ENCODE assay signal across 18 mouse cellular contexts in the genomic region with DNA sequence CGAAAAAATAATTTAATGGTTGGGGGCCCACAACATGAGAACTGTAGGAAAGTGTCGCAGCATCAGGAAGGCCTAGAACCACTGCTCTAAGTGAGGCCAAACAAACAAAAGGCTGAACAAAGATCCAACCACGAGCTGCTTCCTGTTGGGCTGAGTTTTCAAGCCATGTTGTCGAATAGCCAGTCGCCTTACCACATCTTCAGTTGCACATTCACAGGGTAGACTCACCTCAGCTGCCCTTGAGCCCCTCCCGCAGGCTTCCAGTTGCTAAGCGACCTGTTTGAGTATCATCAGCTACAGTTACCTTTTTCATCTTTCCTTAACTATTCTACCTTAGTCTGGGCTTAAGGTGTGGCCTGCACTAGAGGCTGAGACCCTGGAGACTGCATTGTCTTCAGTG. TPM values are rescaled to one million over a fixed set of nuclear protein-coding genes. Genes with fewer than 3 reads are reported as not detected.
"Had no signal": no experiment of that assay in that cellular context is flagged by ENCODE, and none has a peak within 500 bp of the region (broad histone marks: within the 10 kb centered on the region; RNA-seq: fewer than 3 reads in every experiment).

No protein-coding gene starts in this region.

- H3K9ac ChIP-seq: limb, embryonic 12.5 days; liver, embryonic 14.5 days; midbrain, embryonic 12.5 days; neural tube, embryonic 15.5 days had no signal

- H3K9me3 ChIP-seq: limb, embryonic 12.5 days; megakaryocyte, embryonic 14.5 days; midbrain, embryonic 12.5 days; neural tube, embryonic 15.5 days had no signal

- DNase-seq: kidney, adult 2 months; kidney, postnatal 36 days; layer of hippocampus, adult 9-11 months; layer of hippocampus, postnatal 36 days; right cerebral cortex, adult 18-20 months; right cerebral cortex, postnatal 25 days had no signal

- H3K27ac ChIP-seq: kidney, postnatal 0 days; limb, embryonic 12.5 days; liver, embryonic 14.5 days; midbrain, embryonic 12.5 days; neural tube, embryonic 15.5 days had no signal

- H3K4me1 ChIP-seq: limb, embryonic 12.5 days; midbrain, embryonic 12.5 days; neural tube, embryonic 15.5 days had no signal

- H3K4me3 ChIP-seq: limb, embryonic 12.5 days; megakaryocyte, embryonic 14.5 days; midbrain, embryonic 12.5 days; neural tube, embryonic 15.5 days had no signal

- H3K27me3 ChIP-seq: limb, embryonic 12.5 days; megakaryocyte, embryonic 14.5 days; midbrain, embryonic 12.5 days; neural tube, embryonic 15.5 days had no signal

- H3K4me2 ChIP-seq: limb, embryonic 12.5 days; midbrain, embryonic 12.5 days; neural tube, embryonic 15.5 days had no signal

RNA-seq across cellular contexts. Expression of gene Ldlrad1, which starts 6.0 kb away (rescaled TPM):
- total RNA-seq: layer of hippocampus, adult 18-20 months; layer of hippocampus, postnatal 36 days; left cerebral cortex, postnatal 25 days; liver, adult 2 months; midbrain, postnatal 0 days had no signal
- polyA plus RNA-seq: kidney, adult 2 months; kidney, postnatal 0 days; limb, embryonic 12.5 days; liver, adult 2 months; liver, embryonic 14.5 days; midbrain, embryonic 12.5 days; midbrain, postnatal 0 days; neural tube, embryonic 11.5 days; neural tube, embryonic 15.5 days; stomach, embryonic 16.5 days had no signal
